Mouse (Mus musculus): Measurements from ENCODE around the gene Stra6.

Gene Stra6

GRCm38 (mm10) chr9:58179390-58179789, 115.8 kb downstream of the Stra6 start:
- no peak for DNase-seq

DNA sequence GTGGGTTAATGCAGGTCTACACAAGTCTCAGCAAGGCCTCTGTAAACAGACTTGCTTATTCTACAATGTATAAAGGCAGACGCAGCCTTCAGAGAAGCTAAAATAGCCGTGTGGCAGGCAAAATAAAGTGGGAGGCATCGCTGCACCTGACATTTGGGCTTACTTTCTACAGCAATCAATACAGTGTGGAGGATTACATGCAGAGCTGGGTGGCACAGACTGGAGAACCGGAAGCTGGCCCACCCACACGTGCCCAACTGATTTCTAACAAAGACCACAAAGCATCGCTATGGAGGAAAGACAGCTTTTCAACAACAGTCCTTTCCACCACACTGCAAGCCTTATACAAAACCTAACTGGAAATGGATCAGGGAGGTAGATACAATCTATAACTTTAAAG, 120.9 kb downstream of the Stra6 start:
- no peak for DNase-seq

- no peak for DNase-seq
These were observed 130.6 kb downstream of the Stra6 start for GRCm38 (mm10) chr9:58194222-58194621.

- DNase-seq, result no peak
These were observed 132.1 kb downstream of the Stra6 start for GRCm38 (mm10) chr9:58195671-58196070.

- no peak for DNase-seq
These were observed 132.6 kb downstream of the Stra6 start for GRCm38 (mm10) chr9:58196141-58196540.

DNA sequence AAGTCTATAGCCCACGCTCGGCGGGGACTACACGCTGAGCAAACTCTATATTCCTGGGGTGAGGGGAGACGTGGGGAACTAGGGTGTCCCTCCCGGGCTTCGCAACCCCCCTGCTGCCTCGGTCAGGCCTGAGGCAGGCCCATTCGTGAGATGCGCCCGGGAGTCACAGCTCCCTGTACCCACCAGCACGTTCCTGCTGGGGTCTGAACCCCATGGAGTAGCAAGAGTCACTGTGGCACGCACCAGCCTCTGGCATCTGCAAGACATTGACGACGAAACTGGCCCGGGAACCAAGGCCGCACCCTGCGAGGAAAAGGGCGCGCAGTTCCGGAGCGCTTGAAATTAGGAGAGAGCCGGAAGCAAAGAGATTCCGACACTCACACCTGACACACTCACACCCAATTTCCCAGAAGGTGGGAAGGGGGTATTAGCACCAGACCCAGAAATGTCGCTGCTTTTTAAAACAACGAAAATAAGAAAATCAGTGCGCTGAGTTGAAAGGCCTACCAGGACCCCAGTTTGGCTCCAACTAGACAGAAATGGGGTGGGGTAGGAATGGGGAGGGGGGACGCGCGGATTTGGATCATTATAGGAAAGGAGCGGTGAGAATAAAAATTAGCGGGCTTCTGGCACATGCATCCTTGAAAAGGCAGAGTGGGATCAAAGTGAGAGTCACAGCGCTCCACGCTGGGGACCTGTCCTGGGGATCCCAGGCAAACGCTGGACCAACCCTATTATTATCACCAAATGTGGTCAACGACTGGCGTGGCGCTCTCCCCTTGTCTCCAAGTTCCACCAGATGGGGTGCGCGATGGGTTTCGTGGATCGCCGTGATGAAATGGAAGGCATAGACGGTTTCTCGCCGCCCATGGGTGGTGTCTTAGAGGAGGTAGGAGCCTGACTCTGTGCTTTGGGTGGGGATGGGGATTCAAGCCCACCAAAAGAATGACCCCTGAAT, 133.3 kb downstream of the Stra6 start:
- no peak for DNase-seq

- DNase-seq, result peak; percentile 52 to 63
These were observed 134.5 kb downstream of the Stra6 start for GRCm38 (mm10) chr9:58197781-58198701.

DNA sequence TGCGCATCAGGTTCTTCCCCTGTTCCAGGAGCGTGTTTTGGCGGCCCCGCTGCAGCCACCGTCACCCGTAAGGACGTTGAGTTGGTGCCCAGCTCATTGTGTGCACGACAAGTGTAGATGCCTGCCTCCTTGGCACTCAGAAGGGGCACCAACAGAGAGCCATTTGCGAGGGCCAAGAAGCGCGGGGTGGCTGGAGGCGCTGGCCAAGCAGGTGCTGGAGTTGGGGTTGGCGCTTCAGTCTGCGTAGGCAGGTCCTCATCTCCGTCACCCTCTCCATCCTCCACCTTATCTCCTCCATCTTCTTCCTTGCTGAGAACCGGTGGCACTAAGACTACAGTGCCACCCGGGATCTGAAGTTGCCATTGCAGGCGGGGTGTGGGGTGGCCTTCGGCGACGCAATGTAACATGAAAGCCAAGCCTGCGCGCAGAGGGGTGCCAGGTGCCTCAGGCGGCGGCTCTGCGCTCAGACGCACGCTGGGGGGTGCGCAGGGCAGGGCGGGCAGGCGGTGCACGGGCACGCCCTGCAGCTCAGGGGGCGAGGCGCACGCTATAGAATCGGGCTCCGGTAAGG, 135.3 kb downstream of the Stra6 start:
- no peak for DNase-seq

GRCm38 (mm10) chr9:58199381-58200269, 136.0 kb downstream of the Stra6 start:
- DNase-seq, result no peak

DNA sequence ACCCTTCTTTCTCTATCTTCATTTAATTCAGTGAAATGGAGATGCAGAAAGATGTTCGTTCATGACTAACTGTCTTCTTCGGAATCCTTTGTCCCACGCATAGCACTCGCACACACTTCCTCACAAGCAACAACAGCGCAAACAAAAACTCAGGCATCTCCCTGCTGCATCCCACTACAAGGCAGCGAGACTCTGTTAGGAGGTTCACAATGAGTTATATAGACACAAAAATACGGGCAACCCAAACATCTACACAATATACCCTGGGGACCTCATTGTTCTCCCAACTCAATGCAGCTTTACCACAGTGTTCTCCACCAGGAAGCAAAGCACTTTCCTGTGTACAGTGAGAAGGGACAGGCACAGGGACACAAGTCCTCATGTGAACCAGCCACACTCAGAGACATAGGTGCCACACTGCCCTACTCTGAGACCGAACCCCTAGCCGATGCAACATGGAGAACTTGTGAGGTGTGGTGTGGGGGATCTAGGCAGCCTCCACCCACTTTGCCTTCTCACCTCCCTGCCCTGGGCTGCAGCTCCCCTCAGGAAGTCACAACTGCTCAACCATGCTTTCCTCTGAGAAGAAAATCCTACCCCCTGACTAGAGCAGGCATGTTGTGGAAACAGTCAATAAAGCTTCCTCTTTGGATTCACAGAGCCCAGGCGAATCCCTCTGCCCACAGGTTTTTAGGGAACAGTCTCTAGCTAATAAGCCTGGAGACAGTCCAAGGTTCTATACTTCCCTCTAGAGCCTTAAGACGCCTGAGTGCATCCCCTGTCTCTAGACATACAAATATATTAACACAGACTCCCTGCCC, 136.9 kb downstream of the Stra6 start:
- DNase-seq, result peak in 1 of 2 experiments; percentile 15

DNA sequence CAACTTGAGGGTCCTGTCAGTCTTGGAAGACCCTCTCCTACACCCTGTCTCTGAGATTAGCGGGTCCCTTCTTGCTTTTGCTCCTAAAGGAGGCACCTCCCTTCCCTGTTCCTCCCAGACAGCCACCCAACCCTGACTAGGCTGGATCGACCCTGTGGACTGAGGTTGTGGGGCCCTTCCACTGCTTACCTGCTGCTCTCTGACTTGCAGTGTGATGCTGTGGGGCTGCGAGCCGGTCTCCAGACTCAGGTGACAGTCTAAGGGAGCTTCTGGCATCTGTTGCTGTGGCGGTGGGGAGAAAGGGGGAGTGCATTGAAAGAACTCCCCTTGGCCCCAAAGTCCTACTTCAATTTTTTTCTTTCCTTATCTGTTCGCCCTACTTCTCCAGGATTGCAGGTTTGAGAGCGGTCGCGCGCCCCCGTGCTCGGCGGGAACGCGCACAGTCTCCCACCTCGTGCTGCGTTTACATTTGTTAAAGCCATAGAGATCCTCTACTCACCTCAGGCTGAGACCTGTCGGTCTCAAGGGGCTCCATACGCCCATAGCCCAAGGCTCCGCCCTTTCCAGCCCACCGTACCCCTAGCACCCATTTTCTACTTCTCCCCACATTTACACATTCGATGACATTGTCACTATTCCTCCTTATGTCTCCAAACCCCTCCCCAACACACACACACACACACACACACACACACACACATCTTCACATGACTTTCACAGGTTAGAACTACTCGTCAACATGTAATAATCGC, 137.7 kb downstream of the Stra6 start:
- DNase-seq, result no peak

DNA sequence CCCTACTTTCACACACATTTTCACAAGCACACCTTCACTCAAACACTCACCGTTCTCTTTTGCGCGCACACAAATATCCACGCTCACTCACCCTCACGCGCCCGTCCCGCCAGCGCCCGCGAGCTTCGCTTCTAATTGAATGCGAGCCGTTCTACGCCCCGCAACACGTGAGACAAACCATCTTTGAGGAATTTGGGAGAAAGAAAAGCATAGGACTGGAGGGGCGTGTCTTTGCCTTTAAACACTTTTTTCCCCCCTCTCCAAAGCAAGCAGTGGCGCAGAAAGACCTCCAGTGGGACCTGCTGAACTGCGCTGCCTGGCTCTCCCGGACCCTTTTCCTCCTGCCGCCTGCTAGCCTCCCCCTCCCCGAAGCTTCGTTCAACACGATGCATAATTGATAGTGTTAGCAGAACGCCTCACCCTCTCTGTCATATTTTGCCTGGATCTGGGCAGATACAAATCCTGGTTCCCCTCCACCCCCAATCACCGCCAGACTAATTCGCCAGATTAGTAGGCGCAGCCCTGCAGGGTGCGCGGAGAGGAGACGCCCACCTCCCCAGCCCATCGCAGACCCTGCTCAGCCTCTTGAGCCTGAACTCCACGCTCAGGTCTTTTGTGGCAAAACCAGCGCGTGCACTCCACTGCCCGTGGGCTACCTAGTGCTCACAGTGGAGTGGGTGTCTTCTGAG, 138.4 kb downstream of the Stra6 start:
- peak in 1 of 2 experiments; percentile 14 for DNase-seq

DNA sequence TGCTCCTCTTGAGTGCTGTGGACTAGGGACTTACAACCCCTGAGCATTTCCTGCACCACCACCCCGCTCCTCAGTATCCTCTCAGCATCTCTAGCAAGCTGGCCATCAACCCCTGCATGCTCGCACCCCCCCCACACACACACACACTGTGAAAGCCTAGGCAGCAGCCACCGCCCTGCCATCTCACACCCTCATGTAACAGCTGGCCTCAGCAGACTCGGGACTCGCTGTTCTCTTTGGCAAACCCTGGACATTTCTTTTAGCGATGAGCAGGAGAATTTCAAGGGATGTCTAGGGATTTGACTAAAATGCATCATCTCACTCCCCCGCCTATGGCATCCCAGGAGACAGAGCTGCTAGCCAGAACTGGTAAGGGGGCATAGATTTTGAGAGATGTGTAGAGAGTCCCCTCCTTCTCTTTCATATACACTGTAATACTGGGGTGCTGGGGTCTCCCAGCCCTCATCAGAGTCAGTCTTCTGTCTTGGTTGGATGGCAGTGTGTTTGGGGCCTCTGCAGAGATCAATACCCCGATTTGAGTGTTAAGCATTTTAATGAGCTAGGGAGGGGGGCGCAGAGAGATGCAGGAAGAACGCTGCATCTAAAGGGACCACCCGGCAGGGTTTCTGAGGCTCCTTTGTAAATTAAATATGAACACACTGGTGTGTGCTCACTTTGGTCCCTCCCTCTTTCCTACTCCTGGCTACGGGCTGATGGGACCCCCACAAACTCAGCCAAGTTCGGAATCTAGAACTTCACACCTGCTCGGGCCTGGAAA, 139.3 kb downstream of the Stra6 start:
- DNase-seq, result peak in 1 of 2 experiments; percentile 16
